Mouse (Mus musculus) intestine, embryonic 15.5 days (tissue): ENCODE results near the gene Chst3. TPM values are rescaled to one million over a fixed set of nuclear protein-coding genes. Genes with fewer than 3 reads are reported as not detected.

ENCODE experiments used
- ATAC-seq: fragments of 200-750 bp; cut with Nextera tagmentation; 2 replicates; pipeline ENCODE4 v1.8.0; 2017; ENCODE audit warnings: moderate TSS enrichment, moderate library complexity
- H3K27ac ChIP-seq: fragments of 300-500 bp; sonication (generic); 2 replicates; pipeline ENCODE4 v1.5.1; 2015; ENCODE audit warnings: mild to moderate bottlenecking, inconsistent platforms
- H3K27me3 ChIP-seq: fragments of 300-500 bp; sonication (generic); replicated peaks from 2 replicates; pipeline ENCODE4 v1.6.1; 2015; ENCODE audit warnings: inconsistent platforms
- H3K36me3 ChIP-seq: fragments of 300-500 bp; sonication (generic); 2 replicates; pipeline ENCODE4 v1.6.1; 2015; ENCODE audit warnings: inconsistent platforms
- H3K4me1 ChIP-seq: fragments of 300-500 bp; sonication (generic); replicated peaks from 2 replicates; pipeline ENCODE4 v1.6.1; 2015; ENCODE audit warnings: inconsistent platforms
- H3K4me2 ChIP-seq: fragments of 300-500 bp; sonication (generic); replicated peaks from 2 replicates; pipeline ENCODE4 v1.6.1; 2015; ENCODE audit warnings: mild to moderate bottlenecking, inconsistent platforms
- H3K4me3 ChIP-seq: fragments of 300-500 bp; sonication (generic); replicated peaks from 2 replicates; pipeline ENCODE4 v1.5.1; 2015; ENCODE audit warnings: inconsistent platforms
- H3K9ac ChIP-seq: fragments of 300-500 bp; sonication (generic); 2 replicates; pipeline ENCODE4 v1.6.1; 2015; ENCODE audit warnings: inconsistent platforms
- H3K9me3 ChIP-seq: fragments of 300-500 bp; sonication (generic); 2 replicates; pipeline ENCODE4 v1.6.1; 2016; ENCODE audit warnings: inconsistent platforms
- WGBS: fragments of 180-500 bp; shearing (Covaris S2); methylation state at CpG from one replicate; pipeline ENCODE4 v1.1.7; 2015; 5-methylcytosine and 5-hydroxymethylcytosine counted together
- polyA plus RNA-seq: library from polyadenylated mRNA; unstranded; fragments of >200 nt; fragmentation: Nextera tagmentation; extraction: Ambion mirVana; gene quantifications from 2 replicates; pipeline ENCODE4 v1.2.1, GENCODE M21; 2015

Chst3 gene
- polyA plus RNA-seq = 1.9 TPM in 2 replicates

DNA sequence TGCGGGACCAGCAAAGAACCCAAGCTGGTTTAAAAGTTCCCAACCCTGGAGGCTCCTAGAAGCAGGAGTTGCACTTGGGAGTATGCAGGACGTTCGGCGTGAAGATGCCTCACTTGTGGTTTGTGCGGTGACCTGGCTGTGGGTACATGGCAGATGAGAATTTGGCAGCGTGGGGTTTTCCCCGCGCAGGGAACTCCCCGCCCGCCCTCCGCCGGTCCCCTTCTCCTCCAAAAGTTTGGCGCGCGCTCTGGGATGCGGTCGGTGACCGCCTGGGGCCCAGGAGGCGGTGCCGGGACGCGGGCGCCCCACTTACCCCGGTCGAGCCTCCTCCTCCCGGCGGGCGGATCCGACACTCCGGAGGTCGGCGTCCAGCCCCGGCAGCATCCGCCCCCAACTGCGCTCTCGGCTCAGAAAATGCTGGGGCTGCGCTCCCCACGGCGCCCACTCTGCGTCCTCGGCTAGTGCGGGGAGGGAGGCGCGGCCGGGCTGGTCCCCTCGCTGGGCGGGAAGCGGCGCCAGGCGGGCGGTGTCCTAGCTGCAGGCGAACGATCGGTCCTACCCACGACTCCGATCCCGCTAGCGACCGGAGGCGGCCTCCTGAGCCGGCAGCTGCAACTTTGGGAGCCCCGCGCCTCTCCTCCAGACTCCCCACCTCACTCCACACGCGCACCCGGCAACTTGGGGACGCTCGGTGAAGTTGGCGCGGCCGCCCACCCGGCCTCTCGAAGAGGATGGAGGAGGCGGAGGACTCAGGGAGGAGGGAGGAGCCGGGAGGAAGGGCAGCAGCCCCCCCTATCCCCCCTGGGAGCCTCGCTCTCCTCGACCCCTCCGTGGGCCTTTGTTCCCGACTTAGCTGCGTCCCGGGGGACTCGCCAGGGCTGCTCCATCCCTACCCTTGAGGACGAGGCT lies at the start of gene Chst3:
Gene Chst3 (minus strand): TSS at position 670 of the 909 bp plus-strand sequence.
- Histone ChIP-seq H3K9ac (peak within 1 kb of the TSS; percentile 71), H3K4me1 (peaks cover 33% of the 10 kb centered on the region), H3K36me3 (no peaks in the 10 kb centered on the region), H3K4me2 (peak within 1 kb of the TSS; percentile 87), H3K27ac (peak within 1 kb of the TSS; percentile 85), H3K27me3 (peaks cover 18% of the 10 kb centered on the region), H3K9me3 (no peaks in the 10 kb centered on the region), H3K4me3 (peak within 1 kb of the TSS; percentile 63)
- ATAC-seq = peak; percentile 84
- WGBS = under 1% methylated on average over 82 of the region's 83 CpGs

DNA sequence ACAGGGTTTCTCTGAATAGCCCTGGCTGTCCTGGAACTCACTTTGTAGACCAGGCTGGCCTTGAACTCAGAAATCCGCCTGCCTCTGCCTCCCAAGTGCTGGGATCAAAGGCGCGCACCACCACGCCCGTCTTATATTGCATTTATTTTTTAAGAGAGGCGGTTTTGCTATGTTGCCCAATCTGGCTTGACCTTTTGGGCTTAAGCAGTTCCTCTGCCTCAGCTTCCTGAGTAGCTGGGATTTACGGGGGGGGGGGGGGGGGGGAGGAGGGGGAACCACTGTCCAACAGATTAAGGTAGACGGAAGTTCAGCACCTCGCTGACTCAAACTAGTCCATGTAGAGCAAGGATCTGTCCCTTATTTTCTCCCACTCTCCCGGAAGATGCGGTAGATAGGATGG lies 49.7 kb upstream of the Chst3 start:
- Histone ChIP-seq H3K9me3 (no peaks in the 10 kb centered on the region), H3K27me3 (no peaks in the 10 kb centered on the region), H3K36me3 (no peaks in the 10 kb centered on the region), H3K9ac (no peak overlapping the region; the same call in 1 of the 2 replicates), H3K4me2 (no peak overlapping the region), H3K4me3 (no peak overlapping the region), H3K27ac (no peak overlapping the region; the same call in 1 of the 2 replicates), H3K4me1 (peaks cover 16% of the 10 kb centered on the region)
- ATAC-seq = no peak
- WGBS = 86% methylated on average over 11 of the region's 11 CpGs

DNA sequence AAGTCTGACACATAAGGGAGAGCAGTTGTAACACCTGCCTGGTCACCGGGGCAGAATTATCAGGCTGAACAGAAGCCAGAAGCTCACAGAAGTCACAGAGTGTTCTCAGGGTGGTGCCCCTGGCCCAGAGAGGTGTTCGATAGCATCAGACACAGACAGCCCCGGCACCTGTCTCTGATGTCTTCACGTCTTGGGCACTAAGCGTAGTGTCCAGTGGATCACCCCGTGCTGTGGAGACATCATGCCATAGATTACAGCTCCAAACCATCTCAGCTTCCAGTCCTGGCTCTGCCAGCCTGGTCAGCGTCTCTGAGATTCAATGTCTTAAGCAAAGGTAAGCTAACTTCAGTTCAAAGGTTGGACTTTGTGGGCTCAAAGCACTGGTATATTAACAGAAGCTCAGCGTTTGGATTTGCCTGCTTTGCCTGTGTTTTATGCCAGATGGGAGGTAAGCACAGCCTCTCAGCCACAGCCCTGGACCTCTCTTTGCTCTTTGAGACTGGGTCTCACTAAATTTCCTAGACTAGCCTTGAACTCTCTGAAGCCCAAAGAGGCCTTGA lies 47.9 kb upstream of the Chst3 start:
- WGBS = 77% methylated on average over 8 of the region's 8 CpGs
- Histone ChIP-seq H3K27ac (no peak overlapping the region), H3K9me3 (no peaks in the 10 kb centered on the region), H3K4me1 (peaks cover 27% of the 10 kb centered on the region), H3K9ac (no peak overlapping the region), H3K4me3 (no peak overlapping the region), H3K4me2 (no peak overlapping the region), H3K27me3 (no peaks in the 10 kb centered on the region), H3K36me3 (no peaks in the 10 kb centered on the region)
- no peak for ATAC-seq

DNA sequence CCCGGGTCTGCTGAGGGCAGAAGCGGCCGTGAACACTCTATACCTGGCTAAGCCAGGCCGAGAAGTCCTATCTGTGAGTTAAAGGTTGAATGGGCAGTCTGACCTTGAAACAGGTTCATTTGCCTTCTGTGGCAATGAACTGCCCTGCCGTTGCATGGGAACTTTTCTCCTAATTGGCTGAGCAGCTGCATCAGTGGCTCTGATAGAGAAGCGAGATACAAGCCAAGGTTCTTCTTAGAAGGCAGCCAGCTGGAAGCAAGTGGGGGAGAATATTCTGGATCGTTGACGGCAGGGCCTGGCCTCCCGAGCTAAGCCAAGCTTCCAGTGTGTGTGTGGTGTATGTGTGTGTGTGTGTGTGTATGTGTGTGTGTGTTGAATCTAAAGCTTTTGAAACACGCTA lies 46.2 kb upstream of the Chst3 start:
- Histone ChIP-seq H3K4me1 (peaks cover 27% of the 10 kb centered on the region), H3K27ac (no peak overlapping the region), H3K9ac (no peak overlapping the region), H3K4me2 (no peak overlapping the region), H3K27me3 (no peaks in the 10 kb centered on the region), H3K9me3 (no peaks in the 10 kb centered on the region), H3K4me3 (no peak overlapping the region), H3K36me3 (no peaks in the 10 kb centered on the region)
- ATAC-seq = no peak
- WGBS = 61% methylated on average over 10 of the region's 10 CpGs

DNA sequence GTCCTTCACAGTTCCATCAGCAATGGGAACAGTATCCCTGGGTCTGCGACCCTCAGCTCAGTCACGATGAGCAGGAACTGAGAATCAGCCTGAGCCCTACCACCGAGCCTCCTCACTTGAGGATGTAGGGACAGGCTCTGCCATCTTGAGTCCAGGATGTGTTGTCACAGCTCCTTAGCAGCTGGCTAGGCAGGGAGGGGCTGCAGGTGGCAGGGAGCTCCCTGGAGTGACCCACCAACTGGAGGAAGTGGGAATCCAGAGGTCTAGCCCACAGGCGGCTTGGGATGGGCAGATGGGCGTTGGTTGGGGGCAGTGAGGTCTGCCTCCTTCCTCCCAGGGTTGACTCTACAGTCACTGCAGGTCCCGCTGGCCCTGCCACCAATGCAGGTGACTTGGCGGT lies 44.3 kb upstream of the Chst3 start:
- Histone ChIP-seq H3K9ac (no peak overlapping the region), H3K36me3 (no peaks in the 10 kb centered on the region), H3K4me3 (no peak overlapping the region), H3K27ac (no peak overlapping the region), H3K4me2 (no peak overlapping the region), H3K4me1 (peaks cover 17% of the 10 kb centered on the region; the same call in 1 of the 2 replicates), H3K27me3 (no peaks in the 10 kb centered on the region), H3K9me3 (no peaks in the 10 kb centered on the region)
- no peak for ATAC-seq
- 80% methylated on average over 7 of the region's 7 CpGs for WGBS

DNA sequence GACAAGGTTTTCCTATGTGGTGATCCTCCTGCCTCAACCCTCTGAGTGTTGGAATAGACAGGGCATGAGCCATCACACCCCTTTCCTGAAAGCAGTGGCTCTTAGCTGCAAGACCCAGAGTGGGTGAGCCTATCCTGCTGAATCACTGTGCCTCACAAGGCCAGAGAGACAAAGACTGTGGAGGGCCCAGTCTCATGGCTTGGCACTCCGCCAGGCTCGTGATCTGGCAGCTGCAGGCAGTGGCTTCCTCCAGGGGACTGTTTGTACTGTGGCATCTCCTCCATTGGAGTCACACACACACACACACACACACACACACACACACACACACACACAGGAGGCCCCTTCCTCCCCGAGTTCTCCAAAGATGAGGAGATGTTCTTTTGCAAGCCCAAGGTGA lies 43.3 kb upstream of the Chst3 start:
- Histone ChIP-seq H3K4me1 (peaks cover 17% of the 10 kb centered on the region; the same call in 1 of the 2 replicates), H3K36me3 (no peaks in the 10 kb centered on the region), H3K27ac (peak overlapping the region; percentile 46; the same call in 1 of the 2 replicates), H3K4me3 (no peak overlapping the region), H3K9ac (no peak overlapping the region), H3K4me2 (no peak overlapping the region), H3K9me3 (no peaks in the 10 kb centered on the region), H3K27me3 (no peaks in the 10 kb centered on the region)
- peak; percentile 90 for ATAC-seq
- WGBS = 20% methylated on average over 3 of the region's 3 CpGs

DNA sequence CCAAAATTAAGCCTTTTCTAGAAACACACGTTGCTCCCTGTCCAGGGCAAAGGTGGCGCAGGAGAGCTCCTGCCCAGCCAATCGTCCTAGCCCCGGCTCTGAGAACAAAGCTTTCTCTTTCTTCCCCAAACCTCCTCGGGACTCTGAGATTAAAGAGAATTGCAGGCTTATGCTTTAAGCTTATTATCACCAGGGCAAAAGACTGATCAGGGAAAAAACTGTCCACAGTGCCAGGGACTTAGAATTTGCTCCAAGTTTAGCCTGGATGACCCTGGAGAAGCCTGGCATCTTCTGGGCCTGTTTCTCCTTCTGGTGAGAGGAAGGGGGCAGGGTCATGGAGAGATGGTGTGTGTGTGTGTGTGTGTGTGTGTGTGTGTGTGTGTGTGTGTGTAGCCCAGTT lies 42.5 kb upstream of the Chst3 start:
- H3K9ac ChIP-seq = no peak overlapping the region
- no peaks in the 10 kb centered on the region for H3K36me3 ChIP-seq
- no peaks in the 10 kb centered on the region for H3K27me3 ChIP-seq
- H3K27ac ChIP-seq = peak overlapping the region; percentile 7; the same call in 1 of the 2 replicates
- H3K4me1 ChIP-seq = peaks cover 25% of the 10 kb centered on the region; the same call in 1 of the 2 replicates
- H3K4me3 ChIP-seq = no peak overlapping the region
- no peak overlapping the region for H3K4me2 ChIP-seq
- no peaks in the 10 kb centered on the region for H3K9me3 ChIP-seq
- 48% methylated on average over 5 of the region's 5 CpGs for WGBS
- no peak for ATAC-seq

DNA sequence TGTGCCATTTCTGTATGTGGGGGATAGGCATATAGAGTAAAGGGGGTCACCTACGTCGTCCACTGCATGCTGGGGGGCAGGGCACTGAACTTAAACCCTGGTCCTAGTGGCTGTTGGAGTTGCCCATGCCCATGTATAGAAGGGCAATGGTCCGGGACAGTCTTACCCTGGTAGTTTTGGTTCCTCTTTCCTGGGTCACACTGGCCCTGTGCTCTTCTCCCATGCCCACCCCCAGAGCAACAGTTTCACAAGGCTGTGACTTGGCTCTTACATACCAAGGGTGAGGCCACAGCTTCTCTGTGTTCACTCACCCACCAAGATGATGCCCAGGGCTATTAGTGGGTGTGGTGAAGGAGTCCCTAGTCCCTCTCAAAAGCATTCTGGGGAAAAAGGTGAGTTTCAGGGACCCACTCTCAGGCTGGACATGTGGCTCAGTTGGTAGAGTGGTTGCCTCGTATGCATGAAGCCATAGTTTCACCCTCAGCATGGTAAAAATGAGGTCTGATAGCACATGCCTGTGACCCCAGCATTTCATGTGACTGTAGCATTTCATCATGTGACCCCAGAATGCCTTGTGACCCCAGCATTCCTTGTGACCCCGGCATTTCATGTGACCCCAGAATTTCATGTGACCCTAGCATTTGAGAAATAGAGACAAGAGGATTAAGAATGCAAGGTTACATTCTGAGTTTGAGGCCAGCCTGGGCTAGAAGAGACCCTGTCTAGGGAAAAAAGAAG lies 41.7 kb upstream of the Chst3 start:
- no peak for ATAC-seq
- WGBS = 87% methylated on average over 5 of the region's 5 CpGs
- peaks cover 27% of the 10 kb centered on the region; the same call in 1 of the 2 replicates for H3K4me1 ChIP-seq

DNA sequence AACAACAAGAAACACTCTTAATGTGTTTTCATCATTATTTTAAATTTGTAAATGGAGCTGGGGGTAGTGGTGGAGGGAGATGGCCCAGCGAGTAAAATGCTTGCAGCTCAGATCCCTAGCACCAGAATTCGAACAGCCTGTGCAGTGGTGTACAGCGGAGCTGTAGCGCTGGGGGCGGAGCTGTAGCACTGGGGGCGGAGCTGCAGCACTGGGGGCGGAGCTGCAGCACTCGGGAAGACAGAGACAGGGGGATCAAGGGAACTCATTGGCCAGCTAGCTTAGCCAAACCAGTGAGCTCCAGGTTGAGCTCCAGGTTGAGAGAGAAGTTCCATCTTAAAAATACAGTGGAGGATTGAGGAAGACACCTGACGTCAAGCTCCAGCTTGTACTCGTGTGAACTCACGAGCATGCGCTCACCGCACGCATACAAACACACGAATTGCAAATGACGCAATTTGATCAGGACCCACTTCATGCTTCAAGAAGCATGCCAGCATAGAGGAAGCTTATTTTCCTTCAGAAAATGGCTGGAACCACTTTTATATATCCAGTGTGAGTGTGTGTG lies 38.3 kb upstream of the Chst3 start:
- Histone ChIP-seq H3K9ac (no peak overlapping the region), H3K27me3 (no peaks in the 10 kb centered on the region), H3K4me3 (no peak overlapping the region), H3K36me3 (no peaks in the 10 kb centered on the region), H3K27ac (peak overlapping the region; percentile 77), H3K4me2 (no peak overlapping the region), H3K9me3 (no peaks in the 10 kb centered on the region), H3K4me1 (peaks cover 17% of the 10 kb centered on the region; the same call in 1 of the 2 replicates)
- 67% methylated on average over 16 of the region's 16 CpGs for WGBS
- peak; percentile 59 for ATAC-seq

More for the DNA sequence above, 41.7 kb upstream of the Chst3 start:
- Histone ChIP-seq H3K9me3 (no peaks in the 10 kb centered on the region), H3K4me2 (no peak overlapping the region), H3K27me3 (no peaks in the 10 kb centered on the region), H3K4me3 (no peak overlapping the region), H3K9ac (no peak overlapping the region), H3K36me3 (no peaks in the 10 kb centered on the region), H3K27ac (no peak overlapping the region)

DNA sequence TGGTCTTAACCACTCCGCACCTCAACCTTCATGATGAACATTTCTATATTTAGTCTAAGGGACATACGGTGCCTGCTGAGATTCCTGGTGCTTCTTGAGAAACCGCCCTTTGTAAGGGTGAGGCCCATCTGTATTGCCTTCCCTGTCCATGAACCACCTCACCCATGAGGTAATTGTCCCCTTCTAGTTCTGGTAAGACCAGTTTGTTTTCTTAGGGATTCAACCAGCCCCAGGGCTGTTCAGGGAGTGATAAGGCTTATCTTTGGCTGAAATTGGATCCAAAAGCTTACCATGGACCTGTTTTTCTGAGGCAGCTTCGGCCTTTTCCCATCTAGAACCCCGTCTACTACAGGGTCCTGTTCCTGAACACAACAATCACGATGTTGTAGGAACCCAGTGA lies 37.0 kb upstream of the Chst3 start:
- H3K4me2 ChIP-seq = no peak overlapping the region; the same call in 1 of the 2 replicates
- H3K9ac ChIP-seq = no peak overlapping the region
- no peaks in the 10 kb centered on the region for H3K36me3 ChIP-seq
- H3K4me3 ChIP-seq = no peak overlapping the region
- no peaks in the 10 kb centered on the region for H3K9me3 ChIP-seq
- ATAC-seq = peak; percentile 80
- WGBS = 54% methylated on average over 6 of the region's 6 CpGs
- no peaks in the 10 kb centered on the region for H3K27me3 ChIP-seq
- H3K27ac ChIP-seq = peak overlapping the region; percentile 77
- H3K4me1 ChIP-seq = 0 out of 2 replicates have a peak, but pooled peaks cover 13% of the 10 kb centered on the region

DNA sequence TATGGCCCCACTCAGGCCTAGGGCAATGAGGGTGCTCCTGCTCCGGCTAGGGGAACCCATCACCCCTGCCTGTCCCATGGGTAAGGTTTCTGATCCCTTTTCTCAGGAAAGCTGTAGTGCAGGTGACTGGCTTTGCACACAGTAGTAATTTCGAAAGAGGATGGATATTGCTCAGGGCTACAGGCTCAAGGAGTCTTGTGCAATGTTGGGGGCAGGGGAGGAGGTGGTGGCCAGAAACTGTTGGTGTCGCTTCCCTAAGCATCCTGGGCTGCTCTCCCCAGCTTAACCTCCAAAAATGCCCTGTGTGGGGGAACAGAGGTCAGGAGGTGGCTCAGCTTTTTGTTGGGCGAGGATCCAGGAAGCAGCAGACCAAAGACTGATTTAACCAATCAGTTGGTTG lies 33.5 kb upstream of the Chst3 start:
- H3K9me3 ChIP-seq = no peaks in the 10 kb centered on the region
- no peak overlapping the region for H3K4me3 ChIP-seq
- H3K27me3 ChIP-seq = no peaks in the 10 kb centered on the region
- H3K4me2 ChIP-seq = no peak overlapping the region
- peak; percentile 19 for ATAC-seq
- no peaks in the 10 kb centered on the region for H3K36me3 ChIP-seq
- H3K4me1 ChIP-seq = 0 out of 2 replicates have a peak, but pooled peaks cover 13% of the 10 kb centered on the region
- H3K27ac ChIP-seq = no peak overlapping the region; the same call in 1 of the 2 replicates
- no peak overlapping the region for H3K9ac ChIP-seq
- 76% methylated on average over 4 of the region's 4 CpGs for WGBS

DNA sequence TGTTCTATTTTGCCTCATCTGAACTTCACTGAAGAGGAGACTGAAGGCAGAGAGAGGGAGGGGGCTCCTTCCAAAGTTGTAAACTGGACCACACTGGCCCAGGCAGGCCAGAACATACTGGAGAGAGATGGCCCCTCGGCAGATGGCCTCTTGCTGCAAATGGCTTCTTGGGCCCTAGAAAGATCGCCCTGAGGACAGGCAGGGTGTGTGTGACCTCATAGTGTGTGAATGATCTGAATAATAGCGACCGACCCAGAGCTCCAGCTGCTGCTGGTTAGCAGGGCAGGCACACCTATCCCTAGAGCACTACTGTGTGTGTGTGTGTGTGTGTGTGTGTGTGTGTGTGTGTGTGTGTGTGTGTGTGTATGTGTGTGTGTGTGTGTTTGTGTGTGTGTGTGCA lies 33.1 kb upstream of the Chst3 start:
- H3K9ac ChIP-seq = no peak overlapping the region
- WGBS = 69% methylated on average over 4 of the region's 4 CpGs

More for the DNA sequence above, 33.1 kb upstream of the Chst3 start:
- Histone ChIP-seq H3K9me3 (no peaks in the 10 kb centered on the region), H3K27ac (no peak overlapping the region), H3K4me3 (no peak overlapping the region), H3K27me3 (no peaks in the 10 kb centered on the region), H3K36me3 (no peaks in the 10 kb centered on the region), H3K4me1 (0 out of 2 replicates have a peak, but pooled peaks cover 11% of the 10 kb centered on the region), H3K4me2 (no peak overlapping the region)
- no peak for ATAC-seq
